Mouse (Mus musculus) liver, postnatal 0 days (tissue): ENCODE measurements around the gene Sel1l3.

Experiments used
- CTCF ChIP-seq: sonication (generic); IDR thresholded peaks from 2 replicates; pipeline ENCODE4 v1.5.1; 2016; ENCODE audit warnings: antibody characterized with exemption, low read depth
- EP300 ChIP-seq: IDR thresholded peaks from 2 replicates; pipeline ENCODE4 v1.6.1; 2016; ENCODE audit warnings: antibody characterized with exemption, low read depth, mild to moderate bottlenecking

DNA sequence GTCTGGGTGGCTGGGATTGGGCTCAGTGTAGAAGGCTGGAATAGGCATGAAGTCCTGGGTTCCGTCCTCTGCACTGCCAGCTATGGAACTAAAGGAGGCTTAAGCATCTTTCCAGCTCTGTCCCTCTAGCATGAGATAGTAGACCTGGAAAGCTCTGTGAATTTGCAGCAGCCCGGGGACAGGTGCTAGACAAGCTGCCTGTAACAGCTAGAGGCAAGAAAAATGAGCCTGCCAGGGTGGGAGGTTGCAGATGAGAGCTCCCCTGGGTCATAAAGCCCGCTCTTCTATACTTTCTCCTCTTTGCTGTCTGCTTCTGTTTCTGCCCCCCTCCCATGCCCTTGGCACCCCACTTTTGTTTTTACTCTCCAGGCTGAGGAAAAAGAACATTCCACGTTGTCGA lies 46.2 kb upstream of the Sel1l3 start:
- TF ChIP-seq CTCF (no peak), EP300 (no peak)
